Mouse (Mus musculus): ENCODE measurements at regions not wholly inside any gene's neighbourhood (a gene's known extent, or its start where the extent isn't known, plus 50 kb on each side); places are given as distances from the start of the nearest gene placed in this dataset.

- no peak for TF ChIP-seq POLR2A (IDR thresholded peaks at IDR 0.05; ENCODE audit: insufficient read depth, low read length)
- no peak for TF ChIP-seq CTCF (IDR thresholded peaks at IDR 0.05; ENCODE audit: low read depth, low read length)
These were observed 124.5 kb downstream of the 3100002H09Rik start for GRCm38 (mm10) chr4:124485941-124486581.

All from ES-Bruce4 (cell line).